Mouse (Mus musculus) layer of hippocampus, postnatal 25 days (tissue): ENCODE measurements at regions not wholly inside any gene's neighbourhood (a gene's known extent, or its start where the extent isn't known, plus 50 kb on each side); places are given as distances from the start of the nearest gene placed in this dataset.

ENCODE experiments used
- DNase-seq, 2 experiments: peaks; one replicate each; pipeline ENCODE4 v3.0.0; 2022; ENCODE audit warnings: mixed read lengths in 2 of 2, low spot score in 1 of 2; ENCODE audit errors: extremely low spot score in 1 of 2

DNA sequence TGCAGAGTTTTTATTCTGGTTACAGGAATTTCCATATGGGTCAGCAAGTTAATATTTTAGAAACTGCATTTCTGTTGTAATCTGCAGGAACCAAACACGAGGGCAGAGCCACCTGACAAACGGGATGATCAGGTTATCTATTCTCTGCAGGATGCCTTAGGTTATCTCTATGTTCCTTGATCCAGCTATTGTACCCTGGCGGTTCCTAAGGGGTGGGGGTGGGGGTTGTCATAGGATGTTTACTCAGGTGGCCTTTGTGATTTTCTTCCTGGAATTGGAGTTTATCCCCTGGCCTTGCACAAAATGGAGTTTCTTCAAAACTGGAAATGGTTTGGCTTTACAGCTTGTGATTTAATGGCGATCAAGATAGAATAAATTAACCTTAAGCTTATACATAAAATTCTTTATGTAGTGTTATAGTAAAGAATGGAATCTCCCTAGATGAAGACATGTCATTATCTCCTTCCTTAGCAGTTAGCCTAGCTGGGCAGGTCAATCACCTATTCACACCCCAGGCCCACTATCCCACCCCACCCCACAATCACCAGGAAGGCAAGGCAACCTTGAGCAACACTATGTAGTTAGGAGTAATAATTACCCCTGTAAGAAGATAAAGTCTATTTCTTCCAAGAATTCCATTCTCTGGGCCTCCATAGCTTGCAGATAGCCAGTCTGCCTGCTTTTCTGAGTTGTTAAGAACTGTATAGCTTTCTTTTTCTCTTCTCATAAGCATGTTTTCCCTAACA is 192.3 kb upstream of the B430218F22Rik start:
- DNase-seq, result no peak

DNA sequence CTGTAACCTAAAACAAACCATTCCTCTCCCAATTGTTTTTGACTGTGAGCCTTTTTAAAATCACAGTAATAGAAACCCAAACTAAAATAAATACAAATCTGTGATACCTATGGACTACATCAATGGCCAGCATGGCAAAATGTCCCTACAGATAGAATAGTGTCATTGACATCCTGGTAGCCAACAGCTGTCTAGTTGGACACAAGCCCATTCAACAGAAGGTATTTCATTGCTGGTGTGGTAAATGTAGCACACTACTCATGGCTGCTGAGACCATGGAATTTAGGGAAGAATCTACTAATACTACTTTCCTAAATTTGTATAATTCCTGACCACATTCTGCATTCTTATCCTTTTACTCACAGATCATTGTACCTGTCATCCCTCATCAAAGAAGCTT is 178.3 kb upstream of the B430218F22Rik start:
- DNase-seq, result no peak

DNA sequence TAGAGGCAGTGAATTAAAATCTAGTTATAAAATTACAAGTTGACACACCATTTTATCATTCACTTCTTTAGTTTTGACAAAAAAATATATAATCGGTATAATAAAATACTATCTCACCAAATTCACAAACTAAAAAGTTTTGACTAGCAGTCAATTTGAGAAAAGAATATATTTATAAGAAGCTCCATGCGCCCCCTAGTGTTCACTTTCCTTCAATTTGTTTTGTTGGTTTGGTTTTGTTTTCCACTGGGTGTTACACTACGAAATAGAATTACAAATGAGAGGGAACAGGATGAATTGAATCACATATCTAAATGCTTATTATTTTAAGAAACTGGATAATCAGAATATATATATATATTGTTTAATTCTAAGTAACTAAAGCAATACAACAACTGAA is 159.1 kb upstream of the B430218F22Rik start:
- DNase-seq, result peak in 1 of 2 experiments; percentile 44

DNA sequence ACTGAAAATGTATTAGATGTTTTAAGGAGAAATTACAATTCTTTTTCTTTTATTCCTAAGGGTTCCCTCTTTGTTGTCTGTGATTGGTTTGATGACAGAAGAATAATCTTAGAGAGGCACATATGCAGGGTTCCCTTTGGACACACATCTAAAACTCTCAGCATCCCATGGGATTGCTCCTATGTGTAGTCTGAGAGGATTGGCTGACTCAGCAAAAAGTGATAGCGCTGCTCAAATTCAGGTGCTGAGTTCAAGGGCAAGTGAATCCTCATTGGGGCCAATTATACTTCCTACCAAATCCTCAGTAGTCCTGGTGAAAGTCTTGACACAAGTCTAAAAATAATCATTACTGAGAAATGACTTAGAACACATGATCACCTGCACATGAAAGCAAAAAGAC is 148.5 kb upstream of the B430218F22Rik start:
- DNase-seq, result no peak

DNA sequence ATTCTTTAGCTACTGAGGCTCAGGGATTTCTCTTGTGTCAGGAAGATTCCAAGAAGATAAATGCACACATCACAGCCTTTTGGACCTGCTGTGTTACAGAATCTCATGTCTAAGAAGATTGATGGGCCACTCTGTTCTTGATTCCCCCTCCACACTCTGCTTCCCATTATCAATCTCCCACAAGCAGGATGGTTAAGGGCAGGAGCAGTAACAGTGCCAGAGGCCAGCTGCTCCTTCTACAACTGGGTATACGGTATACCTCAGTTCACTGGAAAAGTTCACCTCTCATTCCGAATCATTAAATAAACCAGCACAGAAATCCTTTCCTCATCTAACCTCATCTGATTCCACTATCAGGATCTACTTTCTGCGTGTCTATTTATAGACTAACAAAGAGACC is 141.8 kb upstream of the B430218F22Rik start:
- DNase-seq, result no peak

DNA sequence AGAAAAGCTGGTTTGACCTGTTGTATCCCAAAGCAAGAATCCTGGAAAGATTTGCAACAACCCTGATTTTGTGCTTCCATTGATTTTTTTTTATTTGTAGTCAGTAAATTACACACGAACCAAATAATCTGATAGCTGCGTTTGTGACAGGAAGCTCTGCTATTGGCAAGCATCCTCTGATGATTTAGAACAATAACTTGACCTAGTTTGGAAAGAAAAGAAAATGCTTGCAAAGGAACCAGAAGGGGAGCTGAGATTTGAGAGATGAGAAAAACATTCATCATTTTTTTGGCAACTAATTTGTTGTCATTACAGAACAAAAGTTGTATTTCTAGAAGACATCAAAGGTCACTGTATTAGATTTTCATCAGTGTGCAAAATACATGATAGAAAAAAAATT is 140.9 kb upstream of the B430218F22Rik start:
- DNase-seq, result no peak

DNA sequence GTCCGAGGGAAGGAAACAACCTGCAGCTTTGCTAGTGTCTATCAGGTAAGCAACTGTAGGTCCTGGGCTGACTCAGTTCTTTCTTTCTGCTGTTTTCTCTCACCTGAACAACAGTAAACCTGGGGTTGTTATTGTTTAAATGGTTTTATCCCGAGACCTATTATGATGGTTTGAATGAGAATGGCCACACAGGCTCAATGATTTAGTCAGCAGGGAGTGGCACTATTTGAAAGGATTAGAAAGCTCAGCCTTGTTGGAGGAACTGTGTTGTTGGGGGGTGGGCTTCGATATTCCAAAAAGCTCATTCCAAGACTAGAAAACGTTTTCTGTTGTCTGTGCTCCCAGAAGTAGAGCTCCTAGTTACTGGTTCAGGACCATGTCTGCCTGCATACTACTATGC is 126.8 kb upstream of the B430218F22Rik start:
- DNase-seq, result no peak

DNA sequence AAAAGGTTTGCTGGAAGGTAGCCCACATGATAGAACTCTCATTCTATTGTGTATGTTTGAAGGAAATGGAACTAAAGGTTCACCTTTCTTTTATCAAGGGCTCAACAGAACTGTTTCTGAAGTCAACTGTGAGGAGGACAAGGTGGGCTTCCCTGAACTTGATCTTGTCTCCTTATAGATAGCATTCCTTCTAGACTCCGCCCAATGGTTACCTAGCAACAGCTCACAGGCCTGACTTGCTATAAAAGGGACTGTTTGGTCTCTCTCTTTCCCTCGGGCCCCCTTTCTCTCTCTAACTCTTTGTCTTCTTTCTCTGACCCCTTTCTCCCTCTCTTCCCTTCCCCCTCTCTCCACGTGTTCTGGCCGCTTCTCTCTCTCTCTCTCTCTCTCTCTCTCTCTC is 123.5 kb upstream of the B430218F22Rik start:
- no peak for DNase-seq

DNA sequence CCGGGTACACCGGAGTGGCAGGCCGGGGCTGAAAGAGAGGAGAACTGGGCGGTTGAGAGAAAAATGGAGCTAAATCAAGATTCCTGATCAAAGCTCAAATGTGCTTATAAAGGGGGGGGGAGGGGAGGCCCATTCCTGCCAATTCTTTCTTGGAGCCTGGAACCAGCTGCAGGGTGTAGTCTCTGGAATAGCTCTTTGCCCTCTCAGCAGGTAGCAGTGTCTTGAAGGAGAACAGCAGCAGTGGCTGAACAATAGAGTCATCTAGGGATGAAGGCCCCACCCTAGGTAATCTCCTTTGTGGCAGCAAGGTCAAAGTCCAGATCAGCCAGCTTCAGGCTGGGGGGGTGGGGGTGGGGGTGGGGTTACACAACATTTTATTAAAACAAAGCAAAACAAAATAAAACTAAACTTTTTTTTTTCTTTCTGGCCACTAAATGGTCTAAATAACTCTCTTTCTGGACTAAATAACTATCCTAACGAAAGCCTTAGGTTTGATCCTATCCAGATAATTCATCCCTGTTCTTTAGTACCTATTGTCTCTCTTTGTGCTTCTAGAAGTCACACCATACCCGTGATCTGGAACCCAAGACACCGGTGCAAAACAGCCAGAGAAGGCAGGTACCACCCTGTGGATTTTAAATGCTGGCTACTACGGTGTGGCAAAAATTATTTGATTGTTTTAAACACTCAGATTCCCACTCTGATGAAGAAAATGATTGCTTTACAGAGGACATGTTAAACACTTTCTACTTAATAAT is 120.5 kb upstream of the B430218F22Rik start:
- DNase-seq, result no peak

DNA sequence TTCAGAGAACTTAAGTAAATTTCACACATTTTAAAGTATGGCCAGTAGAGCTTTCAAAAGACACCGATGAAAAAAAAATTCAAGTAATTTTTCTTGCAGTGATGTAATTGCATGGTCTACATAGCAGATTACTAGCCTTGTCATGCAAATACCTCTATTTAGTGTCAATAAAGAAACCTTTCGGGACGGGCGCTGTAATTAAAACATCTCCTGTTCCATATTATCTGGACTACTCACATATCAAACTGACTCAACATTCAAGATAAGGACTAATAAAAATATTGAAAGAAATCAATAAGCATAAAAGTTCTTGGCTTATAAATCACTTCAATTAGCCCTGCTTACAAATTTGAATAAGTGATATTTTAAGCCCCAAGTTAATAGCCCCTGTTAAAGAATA is 113.5 kb upstream of the B430218F22Rik start:
- DNase-seq, result no peak

DNA sequence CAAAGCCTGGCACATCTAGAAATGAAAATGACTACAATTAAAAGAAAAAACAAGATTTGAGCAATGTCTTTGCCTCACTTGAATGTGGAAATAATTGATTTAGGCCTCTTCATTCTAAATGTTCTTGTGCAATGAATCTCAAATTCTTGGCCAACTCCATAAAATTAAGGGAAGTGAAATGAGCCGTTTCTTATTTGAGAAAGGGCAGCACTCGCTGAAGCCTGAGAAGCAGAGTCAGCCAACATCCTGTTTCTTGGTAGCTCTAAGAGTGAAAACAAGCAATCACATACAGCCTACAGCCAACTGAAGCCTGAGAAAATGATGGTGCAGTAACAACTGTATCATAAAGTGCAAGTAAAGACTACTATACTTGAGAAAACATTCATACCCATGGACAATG is 105.5 kb upstream of the B430218F22Rik start:
- DNase-seq, result no peak

DNA sequence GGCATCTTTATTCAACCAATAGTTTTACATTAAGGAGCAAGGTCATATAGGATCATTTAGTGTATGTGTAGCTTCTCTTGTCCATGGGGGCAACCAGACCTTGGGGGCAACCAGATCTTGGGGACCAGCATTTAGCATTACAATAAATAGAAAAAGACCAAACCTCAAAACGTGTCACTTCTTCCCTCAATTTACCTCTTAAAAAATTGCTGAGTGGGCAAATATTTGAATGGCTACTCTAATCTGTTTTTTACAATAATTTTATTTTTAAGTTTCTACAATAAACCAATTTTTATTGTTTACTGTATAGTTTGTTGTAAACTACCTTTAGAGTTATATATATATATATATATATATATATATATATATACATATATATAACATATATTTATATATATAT is 92.7 kb upstream of the B430218F22Rik start:
- no peak for DNase-seq

DNA sequence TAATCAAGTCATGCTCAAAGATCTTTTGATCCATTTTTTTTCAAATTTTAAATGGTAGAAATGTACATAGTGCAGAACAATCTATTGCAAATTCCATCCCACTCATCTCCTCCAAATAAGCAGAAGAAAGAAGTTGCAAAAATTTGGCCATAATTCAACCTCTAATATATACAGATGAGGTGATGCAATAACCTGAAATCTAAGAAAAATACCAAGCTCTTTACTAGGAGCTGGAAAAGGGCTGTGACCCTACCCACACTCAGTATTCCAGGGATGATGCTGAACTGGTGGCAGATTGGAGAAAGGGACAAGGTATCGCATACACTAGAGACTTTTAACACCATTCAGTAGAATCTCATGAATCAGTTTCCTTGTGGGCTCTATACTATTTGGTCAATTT is 76.3 kb upstream of the B430218F22Rik start:
- DNase-seq, result no peak

DNA sequence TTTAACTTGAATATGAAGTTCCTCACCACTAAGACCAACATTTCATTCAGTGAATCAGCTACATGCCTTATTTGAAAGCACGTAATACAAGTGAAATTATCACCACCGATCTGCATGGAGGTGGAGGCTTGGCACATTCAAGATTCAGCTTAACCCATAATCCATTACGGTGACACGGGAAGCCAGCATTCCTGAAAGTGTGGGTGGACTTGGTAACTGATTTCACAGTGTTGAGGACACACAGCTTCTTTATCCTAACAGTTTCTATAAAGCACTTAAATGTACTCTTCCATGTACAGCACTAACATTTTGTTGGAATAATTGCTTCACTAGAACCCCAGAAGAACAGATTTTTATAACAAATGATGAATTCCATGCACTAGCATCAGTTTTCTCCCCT is 72.8 kb upstream of the B430218F22Rik start:
- DNase-seq, result no peak
